Mouse (Mus musculus): ENCODE results near the gene Rpf2. TPM values are rescaled to one million over a fixed set of nuclear protein-coding genes. Genes with fewer than 3 reads are reported as not detected.

The Rpf2 gene
- polyA plus RNA-seq, 1 experiment from 2014 or later, result 31.5 TPM

- Histone ChIP-seq H3K27ac (replicated peaks) (no peak overlapping the region), H3K9me3 (ENCODE audit: control insufficient read depth, low read length) (no peaks in the 10 kb centered on the region), H3K27me3 (ENCODE audit: control insufficient read depth, insufficient read depth, low read length) (no peaks in the 10 kb centered on the region), H3K9ac (ENCODE audit: low read length) (no peak overlapping the region), H3K4me2 (replicated peaks; ENCODE audit: low read depth) (no peak overlapping the region), H3K4me1 (replicated peaks; ENCODE audit: control insufficient read depth, insufficient read depth) (no peaks in the 10 kb centered on the region), H3K36me3 (ENCODE audit: control insufficient read depth, insufficient read depth, low read length) (peaks cover 8% of the 10 kb centered on the region), H3K4me3 (ENCODE audit: low read depth, low read length) (no peak overlapping the region)
- 75% methylated on average over 4 of the region's 4 CpGs for WGBS
- ATAC-seq (ENCODE audit: low FRiP score, low TSS enrichment) (no peak), DNase-seq (ENCODE audit: low spot score) (no peak)
- TF ChIP-seq EP300 (optimal IDR thresholded peaks at IDR 0.05) (no peak), CTCF (IDR thresholded peaks at IDR 0.05; ENCODE audit: low read depth) (no peak)
These were observed 19.1 kb downstream of the Rpf2 start for GRCm38 (mm10) chr10:40227660-40228303.

GRCm38 (mm10) chr10:40218874-40219273, 28.0 kb downstream of the Rpf2 start:
- Histone ChIP-seq H3K36me3 (ENCODE audit: control insufficient read depth, insufficient read depth, low read length) (peaks cover 8% of the 10 kb centered on the region), H3K9ac (ENCODE audit: low read length) (no peak overlapping the region), H3K27ac (replicated peaks) (no peak overlapping the region), H3K27me3 (ENCODE audit: control insufficient read depth, insufficient read depth, low read length) (no peaks in the 10 kb centered on the region), H3K9me3 (ENCODE audit: control insufficient read depth, low read length) (no peaks in the 10 kb centered on the region), H3K4me3 (ENCODE audit: low read depth, low read length) (no peak overlapping the region), H3K4me1 (replicated peaks; ENCODE audit: control insufficient read depth, insufficient read depth) (no peaks in the 10 kb centered on the region), H3K4me2 (replicated peaks; ENCODE audit: low read depth) (no peak overlapping the region)
- 68% methylated on average over 3 of the region's 3 CpGs for WGBS
- no peak for ATAC-seq (ENCODE audit: low FRiP score, low TSS enrichment)
- TF ChIP-seq CTCF (IDR thresholded peaks at IDR 0.05; ENCODE audit: low read depth) (no peak), EP300 (optimal IDR thresholded peaks at IDR 0.05) (no peak)
- DNase-seq (ENCODE audit: low spot score), result no peak

GRCm38 (mm10) chr10:40212443-40213169, 34.2 kb downstream of the Rpf2 start:
- no peaks in the 10 kb centered on the region for H3K4me1 ChIP-seq (replicated peaks; ENCODE audit: control insufficient read depth, insufficient read depth)
- TF ChIP-seq CTCF (IDR thresholded peaks at IDR 0.05; ENCODE audit: low read depth) (peak; percentile 99), EP300 (optimal IDR thresholded peaks at IDR 0.05) (no peak)
- H3K9ac ChIP-seq (ENCODE audit: low read length), result no peak overlapping the region
- H3K9me3 ChIP-seq (ENCODE audit: control insufficient read depth, low read length), result no peaks in the 10 kb centered on the region
- H3K27ac ChIP-seq (replicated peaks), result no peak overlapping the region
- DNase-seq (ENCODE audit: low spot score) (peak; percentile 91), ATAC-seq (ENCODE audit: low FRiP score, low TSS enrichment) (peak; percentile 96)
- H3K4me2 ChIP-seq (replicated peaks; ENCODE audit: low read depth), result no peak overlapping the region; the same call in 1 of the 2 replicates
- WGBS, result 28% methylated on average over 13 of the region's 13 CpGs
- no peak overlapping the region for H3K4me3 ChIP-seq (ENCODE audit: low read depth, low read length)
- H3K27me3 ChIP-seq (ENCODE audit: control insufficient read depth, insufficient read depth, low read length), result no peaks in the 10 kb centered on the region
- H3K36me3 ChIP-seq (ENCODE audit: control insufficient read depth, insufficient read depth, low read length), result no peaks in the 10 kb centered on the region

GRCm38 (mm10) chr10:40195001-40195400, 51.8 kb downstream of the Rpf2 start:
- H3K4me2 ChIP-seq (replicated peaks; ENCODE audit: low read depth), result no peak overlapping the region
- no peaks in the 10 kb centered on the region for H3K4me1 ChIP-seq (replicated peaks; ENCODE audit: control insufficient read depth, insufficient read depth)
- H3K36me3 ChIP-seq (ENCODE audit: control insufficient read depth, insufficient read depth, low read length), result no peaks in the 10 kb centered on the region
- H3K9me3 ChIP-seq (ENCODE audit: control insufficient read depth, low read length), result no peaks in the 10 kb centered on the region
- H3K4me3 ChIP-seq (ENCODE audit: low read depth, low read length), result no peak overlapping the region
- DNase-seq (ENCODE audit: low spot score) (no peak), ATAC-seq (ENCODE audit: low FRiP score, low TSS enrichment) (no peak)
- no peaks in the 10 kb centered on the region for H3K27me3 ChIP-seq (ENCODE audit: control insufficient read depth, insufficient read depth, low read length)
- TF ChIP-seq CTCF (IDR thresholded peaks at IDR 0.05; ENCODE audit: low read depth) (no peak), EP300 (optimal IDR thresholded peaks at IDR 0.05) (no peak)
- WGBS, result 84% methylated on average over 6 of the region's 6 CpGs
- H3K9ac ChIP-seq (ENCODE audit: low read length), result no peak overlapping the region
- no peak overlapping the region for H3K27ac ChIP-seq (replicated peaks)

- no peak for DNase-seq (ENCODE audit: low spot score)
- Histone ChIP-seq H3K9ac (ENCODE audit: low read length) (no peak overlapping the region), H3K4me2 (replicated peaks; ENCODE audit: low read depth) (peak overlapping the region; percentile 25; the same call in 1 of the 2 replicates), H3K9me3 (ENCODE audit: control insufficient read depth, low read length) (no peaks in the 10 kb centered on the region), H3K27ac (replicated peaks) (no peak overlapping the region), H3K4me3 (ENCODE audit: low read depth, low read length) (no peak overlapping the region), H3K4me1 (replicated peaks; ENCODE audit: control insufficient read depth, insufficient read depth) (no peaks in the 10 kb centered on the region), H3K27me3 (ENCODE audit: control insufficient read depth, insufficient read depth, low read length) (no peaks in the 10 kb centered on the region), H3K36me3 (ENCODE audit: control insufficient read depth, insufficient read depth, low read length) (no peaks in the 10 kb centered on the region)
- TF ChIP-seq CTCF (IDR thresholded peaks at IDR 0.05; ENCODE audit: low read depth) (no peak), EP300 (optimal IDR thresholded peaks at IDR 0.05) (no peak)
- WGBS, result 47% methylated on average over 18 of the region's 18 CpGs
- ATAC-seq (ENCODE audit: low FRiP score, low TSS enrichment), result no peak
These were observed 54.6 kb downstream of the Rpf2 start for GRCm38 (mm10) chr10:40192010-40192935.

Measured in stomach, postnatal 0 days (tissue).